Mouse (Mus musculus) B cell, adult 62 days (primary cell): Measurements from ENCODE around the gene Zfp973. TPM values are rescaled to one million over a fixed set of nuclear protein-coding genes. Genes with fewer than 3 reads are reported as not detected.

ENCODE experiments used
- total RNA-seq: library from RNA; stranded (reverse); gene quantifications from 4 replicates; pipeline ENCODE4 v1.2.4, GENCODE M21; 2023

Zfp973 gene
- total RNA-seq, result 3.0 to 5.2 TPM (median 4.3 TPM) in 4 replicates

GRCm38 (mm10) chr2:176670222-176670621, at the start of gene Zfp973:
Zfp973 (plus strand) TSS chr2:176670522.

DNA sequence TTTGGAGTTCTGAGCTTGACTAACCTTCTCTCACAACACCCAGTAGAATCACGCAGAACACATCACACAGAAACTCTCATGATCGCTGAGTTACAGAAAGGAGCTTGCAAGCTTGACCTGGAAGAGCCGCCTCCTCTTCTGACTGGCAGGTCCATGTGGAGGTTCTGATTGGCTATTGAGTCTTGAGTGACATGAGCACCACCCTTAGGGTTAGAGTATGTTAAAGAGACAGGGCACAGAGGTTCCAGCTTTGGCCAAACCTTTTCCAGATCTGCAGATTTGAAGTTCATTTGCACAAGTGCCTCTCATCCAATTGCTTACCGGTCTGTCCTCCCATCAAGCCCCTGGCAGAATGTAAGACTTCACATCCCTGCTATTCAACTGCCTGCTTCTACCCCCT, 34.1 kb upstream of the Zfp973 start, which contains the start of gene Gm14308:
Gm14308 (minus strand) TSS at position 101 of the 400 bp plus-strand sequence.

DNA sequence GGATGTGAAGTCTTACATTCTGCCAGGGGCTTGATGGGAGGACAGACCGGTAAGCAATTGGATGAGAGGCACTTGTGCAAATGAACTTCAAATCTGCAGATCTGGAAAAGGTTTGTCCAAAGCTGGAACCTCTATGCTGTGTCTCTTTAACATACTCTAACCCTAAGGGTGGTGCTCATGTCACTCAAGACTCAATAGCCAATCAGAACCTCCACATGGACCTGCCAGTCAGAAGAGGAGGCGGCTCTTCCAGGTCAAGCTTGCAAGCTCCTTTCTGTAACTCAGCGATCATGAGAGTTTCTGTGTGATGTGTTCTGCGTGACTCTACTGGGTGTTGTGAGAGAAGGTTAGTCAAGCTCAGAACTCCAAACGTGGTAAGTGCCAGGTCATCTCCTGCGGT, 37.7 kb downstream of the Zfp973 start, which contains the start of gene Gm14305:
Gm14305 (plus strand) TSS at position 278 of the 400 bp plus-strand sequence.

Other genes starting within 250 kb of the Zfp973 start
- gene Gm14435, start 246.9 kb upstream of the Zfp973 start, total RNA-seq, result 1.8 to 4.7 TPM (median 2.0 TPM) in 3 of 4 replicates, not detected in the other
- not detected in 4 replicates for gene Gm14434, start 183.7 kb upstream of the Zfp973 start, total RNA-seq
- 0.45 TPM in 1 of 4 replicates, not detected in the others for gene Zfp967, start 149.5 kb upstream of the Zfp973 start, total RNA-seq
- not detected in 4 replicates for gene Gm14308, start 34.2 kb upstream of the Zfp973 start, total RNA-seq
- 0.39 to 2.1 TPM (median 1.2 TPM) in 4 replicates for gene Gm14305, start 37.8 kb downstream of the Zfp973 start, total RNA-seq
- 1.4 to 4.0 TPM (median 1.7 TPM) in 3 of 4 replicates, not detected in the other for gene Gm14295, start 128.1 kb downstream of the Zfp973 start, total RNA-seq
- gene Gm14408, start 160.6 kb downstream of the Zfp973 start, total RNA-seq, result not detected in 4 replicates